Mouse (Mus musculus): ENCODE data around the gene Krtap19-4.

Krtap19-4 gene

DNA sequence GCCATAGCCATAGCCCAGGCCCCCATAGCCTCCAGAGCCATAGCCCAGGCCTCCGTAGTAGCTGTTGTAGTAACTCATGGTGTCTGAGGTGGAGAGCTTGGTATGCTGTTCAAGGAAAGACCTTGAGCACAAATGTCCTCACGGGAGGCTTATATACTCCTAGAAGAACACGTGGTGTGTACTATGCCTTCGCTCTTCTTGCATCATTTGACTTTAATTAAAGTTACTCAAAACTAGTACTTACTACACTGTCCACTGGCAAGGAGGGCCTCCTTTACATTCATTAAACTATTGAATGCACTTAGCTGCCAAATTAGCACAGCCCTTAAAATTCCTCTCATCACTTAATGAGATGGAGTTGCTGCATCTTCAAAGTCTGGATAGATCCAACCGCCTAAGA is at the start of gene Krtap19-4:
Gene Krtap19-4 (minus strand): TSS at position 101 of the 400 bp plus-strand sequence.
- no peak for DNase-seq (ENCODE audit: low spot score)

DNA sequence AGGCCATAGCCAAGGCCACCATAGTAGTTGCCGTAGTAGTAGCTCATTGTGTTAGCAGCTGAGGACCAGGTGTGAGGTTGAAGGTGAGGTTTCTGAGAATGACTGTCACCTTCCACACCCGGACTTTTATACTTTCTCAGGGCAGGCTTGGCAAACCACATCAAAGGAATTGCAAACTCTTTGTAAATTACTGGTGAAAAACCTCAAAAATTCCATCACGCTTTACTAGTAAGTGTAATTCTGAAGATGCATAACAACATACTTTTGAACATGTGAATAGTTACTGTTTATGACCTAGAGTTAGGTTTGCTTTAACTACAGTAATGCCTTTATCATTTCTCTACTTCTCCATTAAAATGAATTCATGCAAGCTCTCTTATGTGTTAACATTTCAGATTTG is 47.3 kb upstream of the Krtap19-4 start, which contains the start of gene Krtap19-9b:
Gene Krtap19-9b (minus strand): TSS at position 101 of the 400 bp plus-strand sequence.
- DNase-seq (ENCODE audit: low spot score), result no peak

GRCm38 (mm10) chr16:88896357-88896756 is 11.5 kb upstream of the Krtap19-4 start, which contains the start of gene Krtap19-5:
TSS of gene Krtap19-5 (minus strand) at chr16:88896457.
- no peak for DNase-seq (ENCODE audit: low spot score)

GRCm38 (mm10) chr16:88886870-88887269 is 2.0 kb upstream of the Krtap19-4 start:
- DNase-seq (ENCODE audit: low spot score), result no peak

GRCm38 (mm10) chr16:88877938-88878337 is 7.0 kb downstream of the Krtap19-4 start, which contains the start of gene Krtap19-3:
TSS of gene Krtap19-3 (minus strand) at chr16:88878038.
- DNase-seq (ENCODE audit: low spot score), result no peak

DNA sequence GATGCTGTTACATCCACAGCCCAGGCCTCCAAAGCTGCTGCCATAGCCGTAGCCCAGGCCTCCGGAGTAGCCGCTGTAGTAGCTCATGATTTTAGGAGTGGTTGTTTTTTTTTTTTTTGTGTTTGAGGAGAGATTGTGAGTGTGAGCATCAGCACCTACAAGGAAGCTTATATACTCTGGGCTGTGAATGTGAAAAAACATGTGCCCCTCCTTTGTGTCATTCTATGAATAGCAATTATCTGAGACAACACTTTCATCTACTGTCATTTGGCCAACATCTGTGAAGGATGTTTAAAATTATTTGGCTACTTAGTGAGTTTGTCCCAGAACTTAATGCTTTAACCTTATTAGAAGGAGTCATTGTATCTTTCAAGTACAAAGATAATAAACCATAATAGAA is 10.7 kb downstream of the Krtap19-4 start, which contains the start of gene Krtap19-2:
Gene Krtap19-2 (minus strand): TSS at position 101 of the 400 bp plus-strand sequence.
- DNase-seq (ENCODE audit: low spot score), result no peak

DNA sequence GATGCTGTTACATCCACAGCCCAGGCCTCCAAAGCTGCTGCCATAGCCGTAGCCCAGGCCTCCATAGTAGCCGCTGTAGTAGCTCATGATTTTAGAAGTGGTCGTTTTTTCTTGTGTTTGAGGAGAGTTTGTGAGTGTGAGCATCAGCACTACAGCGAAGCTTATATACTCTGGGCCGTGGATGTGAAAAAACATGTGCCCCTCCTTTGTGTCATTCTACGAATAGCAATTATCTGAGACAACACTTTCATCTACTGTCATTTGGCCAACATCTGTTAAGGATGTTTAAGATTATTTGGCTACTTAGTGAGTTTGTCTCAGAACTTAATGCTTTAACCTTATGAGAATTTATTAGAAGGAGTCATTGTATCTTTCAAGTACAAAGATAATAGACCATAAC is 15.6 kb downstream of the Krtap19-4 start, which contains the start of gene Krtap19-1:
Gene Krtap19-1 (minus strand): TSS at position 101 of the 400 bp plus-strand sequence.
- no peak for DNase-seq (ENCODE audit: low spot score)

GRCm38 (mm10) chr16:88864887-88865407 is 19.9 kb downstream of the Krtap19-4 start:
- DNase-seq (ENCODE audit: low spot score), result no peak

DNA sequence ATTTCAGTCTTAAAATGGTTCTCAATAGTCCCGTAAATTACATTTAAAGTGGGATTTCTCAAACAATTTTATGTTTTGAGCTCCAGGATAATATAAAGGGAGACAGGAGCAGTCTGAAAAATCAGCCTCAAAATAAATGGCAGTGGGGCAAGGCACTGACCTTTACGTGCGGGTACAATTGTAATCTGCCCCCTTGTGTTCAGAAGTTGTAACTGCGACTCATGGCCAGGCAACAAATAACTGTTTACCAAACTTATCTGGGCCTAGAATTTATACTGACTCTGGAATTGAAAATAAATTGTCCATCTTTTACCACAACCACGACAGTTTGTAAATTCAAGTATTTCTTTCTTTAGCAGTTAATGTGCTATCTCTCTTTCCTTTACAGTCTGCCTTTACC is 33.4 kb downstream of the Krtap19-4 start:
- DNase-seq (ENCODE audit: low spot score), result peak; percentile 33

DNA sequence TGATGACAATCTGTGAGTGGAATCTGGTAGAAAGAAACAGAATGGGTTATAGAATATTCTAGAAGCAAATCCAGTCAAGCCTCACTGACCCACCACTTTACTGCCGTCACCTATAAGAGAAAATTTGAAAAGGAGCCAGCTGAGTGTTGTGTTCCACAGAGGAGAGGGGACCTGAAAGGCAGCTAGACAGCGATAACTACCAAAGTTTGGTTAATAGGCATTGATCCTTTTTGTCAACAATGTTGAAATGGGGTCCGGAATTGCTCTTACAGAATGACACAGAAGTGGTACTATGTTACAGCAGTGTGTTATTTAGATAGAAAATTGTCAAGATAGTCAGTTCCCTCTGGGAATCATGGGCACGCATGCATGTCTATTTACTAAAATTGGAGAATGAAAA is 36.3 kb downstream of the Krtap19-4 start:
- DNase-seq (ENCODE audit: low spot score), result no peak

- DNase-seq (ENCODE audit: low spot score), result no peak
These were observed 37.5 kb downstream of the Krtap19-4 start for GRCm38 (mm10) chr16:88847363-88847762.
